Mouse (Mus musculus) erythroblast, embryonic 14.5 days (primary cell): Measurements from ENCODE around the gene Tmem135. TPM values are rescaled to one million over a fixed set of nuclear protein-coding genes. Genes with fewer than 3 reads are reported as not detected.

Experiments
- H3K27me3 ChIP-seq: 2 replicates; pipeline ENCODE4 v1.6.1; 2012; ENCODE audit warnings: inconsistent platforms; ENCODE audit not compliant: control insufficient read depth
- H3K36me3 ChIP-seq: 2 replicates; pipeline ENCODE4 v1.6.1; 2012; ENCODE audit warnings: mild to moderate bottlenecking, inconsistent platforms; ENCODE audit not compliant: control insufficient read depth
- H3K4me1 ChIP-seq: 2 replicates; pipeline ENCODE4 v1.6.1; 2012; ENCODE audit warnings: inconsistent platforms; ENCODE audit not compliant: control insufficient read depth
- H3K4me3 ChIP-seq: replicated peaks from 2 replicates; pipeline ENCODE3; 2012; ENCODE audit warnings: moderate library complexity, mild to moderate bottlenecking, inconsistent platforms
- H3K9me3 ChIP-seq: 2 replicates; pipeline ENCODE4 v1.6.1; 2012; ENCODE audit warnings: low read length, inconsistent platforms, mixed read lengths; ENCODE audit not compliant: control insufficient read depth
- GATA1 ChIP-seq: IDR thresholded peaks from 2 replicates; pipeline ENCODE4 v1.6.1; 2012; ENCODE audit warnings: low read length, inconsistent platforms, mixed read lengths
- TAL1 ChIP-seq: IDR thresholded peaks from 3 replicates; pipeline ENCODE4 v1.6.1; 2012; ENCODE audit warnings: low read length, inconsistent platforms, mixed read lengths
- polyA plus RNA-seq: library from polyadenylated mRNA; stranded (reverse); fragments of >175 nt; gene quantifications from 2 replicates; pipeline ENCODE4 v1.2.3, GENCODE M21; 2012

The Tmem135 gene
- polyA plus RNA-seq, 1 experiment = 0.68 TPM

DNA sequence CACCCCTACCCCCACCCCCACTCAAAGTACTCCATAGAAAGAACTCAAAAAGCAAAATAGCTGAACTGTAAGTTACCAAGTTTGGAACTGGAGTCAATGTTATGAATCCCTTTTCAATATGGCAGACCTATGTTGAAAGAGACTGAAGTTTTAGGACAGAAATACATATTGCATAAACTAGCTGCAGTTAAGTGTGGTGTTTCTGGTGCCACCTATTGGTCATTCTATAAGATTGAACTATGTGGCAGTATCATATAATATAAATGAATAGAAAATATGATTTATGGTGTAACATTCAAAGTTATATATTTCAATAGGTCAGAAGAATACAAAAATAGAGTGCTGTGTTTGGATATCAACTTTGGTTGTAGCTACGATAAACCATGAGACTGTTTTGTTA is 11.2 kb downstream of the Tmem135 start:
- Histone ChIP-seq H3K9me3 (no peaks in the 10 kb centered on the region), H3K36me3 (no peaks in the 10 kb centered on the region), H3K4me3 (no peak overlapping the region), H3K27me3 (no peaks in the 10 kb centered on the region), H3K4me1 (no peaks in the 10 kb centered on the region)
- no peak for TF ChIP-seq GATA1
- TF ChIP-seq TAL1 = no peak

DNA sequence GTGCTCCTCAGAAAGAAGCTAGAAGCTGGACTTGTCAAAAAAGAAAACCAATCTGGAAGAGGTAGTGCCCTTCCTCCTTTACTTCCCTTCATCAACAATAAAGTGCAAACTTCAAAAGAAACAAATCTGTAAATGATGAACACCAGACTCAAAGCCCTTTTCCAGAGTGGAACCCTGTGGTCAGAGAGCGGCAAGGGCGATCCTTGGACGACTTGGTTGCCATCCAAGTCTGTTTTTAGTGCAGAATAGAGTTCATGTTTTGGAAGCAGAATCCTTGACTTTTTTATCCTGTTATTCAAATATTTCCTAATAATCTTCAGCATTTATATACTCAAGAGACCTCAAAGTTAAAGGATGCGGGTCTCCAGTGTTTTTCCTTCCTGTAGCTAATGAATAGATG is 11.6 kb downstream of the Tmem135 start:
- Histone ChIP-seq H3K9me3 (no peaks in the 10 kb centered on the region), H3K4me1 (no peaks in the 10 kb centered on the region), H3K27me3 (no peaks in the 10 kb centered on the region), H3K36me3 (no peaks in the 10 kb centered on the region), H3K4me3 (no peak overlapping the region)
- no peak for TF ChIP-seq TAL1
- TF ChIP-seq GATA1 = no peak

DNA sequence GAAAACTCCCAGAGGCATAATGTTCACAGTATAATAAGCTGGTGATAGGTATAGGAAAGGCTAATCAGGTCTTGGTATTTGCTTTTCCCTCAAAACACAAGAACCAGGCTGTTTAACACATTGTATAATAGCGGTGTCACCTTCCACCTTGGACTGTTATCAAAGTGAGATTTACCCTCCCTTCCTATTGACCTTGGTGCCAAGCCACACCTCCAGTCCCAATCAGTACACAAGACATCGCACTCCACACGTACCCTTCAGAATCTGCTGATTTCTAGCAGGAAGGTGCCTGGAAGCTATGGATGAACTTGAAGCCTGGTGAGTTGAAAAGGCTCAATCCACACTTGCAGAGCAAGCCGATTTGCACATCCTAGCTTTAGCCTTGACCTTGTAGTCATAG is 12.2 kb downstream of the Tmem135 start:
- Histone ChIP-seq H3K36me3 (no peaks in the 10 kb centered on the region), H3K4me3 (no peak overlapping the region), H3K27me3 (no peaks in the 10 kb centered on the region), H3K4me1 (no peaks in the 10 kb centered on the region), H3K9me3 (no peaks in the 10 kb centered on the region)
- TF ChIP-seq TAL1 (no peak), GATA1 (no peak)

DNA sequence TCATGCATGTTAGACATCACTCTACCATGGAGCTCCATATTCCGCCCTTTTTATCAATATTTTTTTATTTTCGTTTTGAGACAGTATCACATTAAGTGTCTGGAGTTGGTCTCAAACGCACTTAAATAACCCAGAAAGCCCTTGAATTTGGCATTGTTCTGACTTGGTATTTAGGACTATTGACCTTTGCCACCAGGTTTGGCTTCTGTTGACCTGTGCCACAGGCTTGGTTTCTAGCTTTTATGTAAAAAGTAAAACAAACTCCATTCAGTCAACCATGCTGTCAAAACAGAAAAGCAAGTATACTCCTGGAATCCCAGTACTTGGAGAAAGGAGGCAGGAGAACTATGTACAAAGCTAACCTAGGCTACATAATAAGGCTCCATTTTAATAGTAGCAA is 12.7 kb downstream of the Tmem135 start:
- Histone ChIP-seq H3K4me3 (no peak overlapping the region), H3K4me1 (no peaks in the 10 kb centered on the region), H3K27me3 (no peaks in the 10 kb centered on the region), H3K36me3 (no peaks in the 10 kb centered on the region), H3K9me3 (no peaks in the 10 kb centered on the region)
- no peak for TF ChIP-seq TAL1
- TF ChIP-seq GATA1 = no peak

DNA sequence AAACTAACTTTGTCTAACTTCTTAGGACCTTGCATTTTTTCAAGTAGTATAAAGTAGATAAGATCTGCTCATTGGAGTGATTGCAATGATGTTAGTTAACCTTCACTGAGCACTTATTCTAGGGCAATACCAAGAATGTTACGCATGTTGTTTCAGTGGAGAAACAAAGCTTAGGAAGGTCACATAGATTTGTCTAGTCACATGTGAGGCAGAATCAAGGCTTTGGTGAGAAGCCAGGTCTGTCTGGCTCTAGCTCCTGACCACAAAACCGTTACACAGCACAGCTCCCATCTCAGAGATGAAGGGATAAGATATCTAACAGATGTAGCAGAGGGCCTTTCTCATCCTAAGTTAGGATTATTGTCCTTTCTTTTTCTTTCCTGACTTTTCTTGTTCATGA is 13.4 kb downstream of the Tmem135 start:
- Histone ChIP-seq H3K4me1 (no peaks in the 10 kb centered on the region), H3K4me3 (no peak overlapping the region), H3K9me3 (no peaks in the 10 kb centered on the region), H3K27me3 (no peaks in the 10 kb centered on the region), H3K36me3 (no peaks in the 10 kb centered on the region)
- TF ChIP-seq GATA1 (no peak), TAL1 (no peak)

DNA sequence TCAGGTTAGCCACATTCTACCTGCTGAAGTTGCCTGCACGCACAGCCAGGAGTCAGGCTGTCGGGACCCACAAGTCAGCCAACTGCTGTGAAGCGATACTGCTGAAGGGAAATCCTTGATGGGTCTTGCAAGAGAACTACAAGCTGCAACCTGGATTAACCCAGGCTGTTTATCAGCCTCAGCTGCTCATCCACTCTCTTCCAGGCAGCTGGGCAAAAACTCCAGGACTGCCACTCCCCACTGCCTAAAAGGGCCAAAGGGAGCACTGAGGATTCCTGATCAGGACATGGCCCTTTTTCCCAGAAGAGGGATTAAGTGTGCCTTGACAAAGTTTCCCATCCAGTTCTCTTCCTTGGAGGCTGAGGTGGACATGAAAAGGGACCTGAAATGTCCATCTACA is 15.0 kb downstream of the Tmem135 start:
- Histone ChIP-seq H3K36me3 (no peaks in the 10 kb centered on the region), H3K4me1 (no peaks in the 10 kb centered on the region), H3K27me3 (no peaks in the 10 kb centered on the region), H3K4me3 (no peak overlapping the region), H3K9me3 (no peaks in the 10 kb centered on the region)
- no peak for TF ChIP-seq GATA1
- TF ChIP-seq TAL1 = no peak

DNA sequence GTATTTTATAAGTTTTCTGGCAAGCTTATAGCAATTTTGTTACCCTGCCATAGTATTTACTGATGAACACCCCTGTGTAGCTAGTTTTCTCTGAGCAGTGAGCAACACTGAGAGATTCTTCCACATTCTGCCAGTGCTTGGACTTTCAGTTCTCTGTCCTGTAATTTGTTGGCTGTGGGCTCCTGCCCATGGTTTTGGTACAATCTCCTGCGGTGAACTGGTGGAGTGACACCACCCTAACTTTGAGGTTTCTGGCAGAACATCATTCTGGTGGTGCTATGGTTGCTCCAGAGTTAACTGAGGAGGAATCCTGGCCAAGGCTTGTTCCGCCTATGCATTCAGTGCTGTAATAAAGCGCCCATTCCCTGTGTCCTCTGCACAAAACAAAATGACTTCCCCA is 21.1 kb downstream of the Tmem135 start:
- Histone ChIP-seq H3K4me1 (no peaks in the 10 kb centered on the region), H3K36me3 (no peaks in the 10 kb centered on the region), H3K27me3 (no peaks in the 10 kb centered on the region), H3K4me3 (no peak overlapping the region), H3K9me3 (no peaks in the 10 kb centered on the region)
- TF ChIP-seq TAL1 = no peak
- no peak for TF ChIP-seq GATA1

DNA sequence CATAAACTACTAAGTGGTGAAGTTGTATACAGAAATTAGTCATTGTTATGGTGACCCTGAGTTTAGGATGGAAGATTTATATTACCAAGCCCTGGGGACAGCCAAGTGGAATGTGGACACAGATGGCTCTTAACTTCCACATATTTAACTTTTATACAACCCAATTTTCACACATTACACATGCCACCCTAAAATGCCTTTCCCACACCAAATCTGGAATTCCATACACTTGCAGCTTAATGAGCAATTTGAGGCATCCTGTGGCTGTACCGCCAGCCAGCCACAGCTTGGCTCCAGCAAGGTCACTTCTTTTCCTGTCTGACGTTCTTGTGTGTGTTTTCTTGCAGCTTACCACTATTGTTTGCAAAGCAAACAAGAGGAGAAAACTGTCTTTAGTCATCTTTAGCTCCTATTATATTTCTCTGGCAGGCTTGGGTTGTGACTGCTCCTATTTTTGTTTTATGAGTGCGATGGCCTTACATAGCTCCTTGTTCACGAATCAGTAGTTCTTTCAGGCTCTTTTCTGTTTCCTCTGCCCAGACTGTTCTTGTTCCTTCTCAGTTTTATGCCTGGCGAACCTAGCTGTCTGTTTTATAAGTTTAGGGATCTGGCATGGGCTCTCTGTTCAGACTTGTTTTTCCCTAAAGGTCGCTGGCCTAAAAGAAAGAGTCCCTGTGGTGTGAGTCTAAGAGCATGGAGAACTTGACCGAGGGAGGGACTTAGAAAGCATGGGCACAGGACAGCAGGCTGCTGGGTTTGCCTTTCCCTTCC is 22.9 kb downstream of the Tmem135 start:
- no peaks in the 10 kb centered on the region for H3K27me3 ChIP-seq
- no peak overlapping the region for H3K4me3 ChIP-seq
- no peaks in the 10 kb centered on the region for H3K4me1 ChIP-seq
- no peaks in the 10 kb centered on the region for H3K36me3 ChIP-seq
- no peaks in the 10 kb centered on the region for H3K9me3 ChIP-seq
- TF ChIP-seq TAL1 = no peak
- TF ChIP-seq GATA1 = no peak

DNA sequence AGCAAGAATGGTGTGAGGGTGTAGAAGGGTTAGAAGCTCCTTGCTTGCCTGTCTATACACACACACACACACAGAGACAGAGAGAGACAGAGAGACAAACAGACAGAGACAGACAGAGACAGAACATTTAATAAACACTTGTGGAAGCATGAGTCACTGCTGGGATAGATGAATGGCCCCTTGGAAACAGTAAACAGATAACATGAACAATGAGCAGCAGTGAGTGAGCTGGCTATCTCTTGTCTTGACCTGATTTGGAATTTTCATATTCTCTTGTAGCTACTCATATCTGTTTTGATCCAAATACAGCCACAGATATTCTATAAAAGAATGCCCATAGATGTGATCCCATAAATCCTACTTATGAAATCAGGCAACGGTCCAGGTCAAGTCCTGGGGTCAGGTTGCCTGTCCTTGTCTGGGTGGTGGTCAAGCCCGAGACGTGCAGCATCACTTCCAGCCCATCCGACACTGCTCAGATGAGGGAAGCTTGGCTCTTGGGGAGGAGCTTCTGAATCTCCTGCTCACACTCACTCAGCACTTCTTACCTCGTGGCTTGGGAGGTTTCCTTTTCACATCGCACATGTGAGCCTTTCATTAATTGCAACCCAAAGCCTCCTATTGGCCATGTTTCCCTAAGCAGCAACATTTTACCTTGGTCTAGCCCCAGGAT is 32.3 kb downstream of the Tmem135 start:
- no peaks in the 10 kb centered on the region for H3K27me3 ChIP-seq
- H3K9me3 ChIP-seq = no peaks in the 10 kb centered on the region
- H3K4me1 ChIP-seq = peaks cover 5% of the 10 kb centered on the region
- no peak for TF ChIP-seq GATA1
- no peak for TF ChIP-seq TAL1
- H3K4me3 ChIP-seq = no peak overlapping the region
- no peaks in the 10 kb centered on the region for H3K36me3 ChIP-seq

DNA sequence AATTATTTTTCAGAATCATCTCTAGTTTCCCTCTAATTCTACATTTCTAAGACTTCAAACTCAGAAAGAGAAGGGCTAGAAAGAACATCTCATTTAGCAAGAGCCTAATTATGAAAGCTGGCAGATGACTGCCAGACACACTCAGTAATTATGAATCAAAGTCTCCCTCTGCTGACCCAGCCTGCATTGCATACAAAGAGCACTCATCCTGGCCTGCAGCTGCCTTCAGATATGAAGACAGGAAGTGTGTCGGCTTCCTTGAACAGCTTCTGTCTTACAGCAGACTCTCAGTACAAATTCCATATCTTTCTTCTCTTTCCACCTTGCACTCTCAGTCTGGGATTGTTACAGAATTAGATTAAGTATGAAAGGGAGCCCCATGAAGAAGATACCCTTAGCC is 33.1 kb downstream of the Tmem135 start:
- Histone ChIP-seq H3K4me3 (no peak overlapping the region), H3K9me3 (no peaks in the 10 kb centered on the region), H3K36me3 (no peaks in the 10 kb centered on the region), H3K4me1 (peaks cover 5% of the 10 kb centered on the region), H3K27me3 (no peaks in the 10 kb centered on the region)
- TF ChIP-seq TAL1 (no peak), GATA1 (no peak)
